Mouse (Mus musculus) cortical plate, adult 2 months (tissue): Measurements from ENCODE around the gene P4hb. TPM values are rescaled to one million over a fixed set of nuclear protein-coding genes. Genes with fewer than 3 reads are reported as not detected.

Experiments used
- H3K27ac ChIP-seq: fragments of 200-500 bp; 2 replicates; pipeline ENCODE4 v1.5.1; 2012; ENCODE audit warnings: low read length, control low read depth, inconsistent platforms; ENCODE audit not compliant: insufficient read depth
- H3K4me1 ChIP-seq: fragments of 200-500 bp; 2 replicates; pipeline ENCODE4 v1.6.1; 2011; ENCODE audit warnings: low read length; ENCODE audit not compliant: control insufficient read depth, insufficient read depth
- H3K4me3 ChIP-seq: fragments of 200-500 bp; 2 replicates; pipeline ENCODE4 v1.5.1; 2011; ENCODE audit warnings: mild to moderate bottlenecking, low read length, control low read depth; ENCODE audit not compliant: insufficient read depth
- CTCF ChIP-seq: fragments of 200-500 bp; IDR thresholded peaks from 2 replicates; pipeline ENCODE4 v1.5.1; 2011; ENCODE audit warnings: mild to moderate bottlenecking, control low read depth, low read length; ENCODE audit not compliant: insufficient read depth; ENCODE audit errors: extremely low read depth
- POLR2A ChIP-seq: fragments of 200-500 bp; IDR thresholded peaks from 2 replicates; pipeline ENCODE4 v1.6.1; 2011; ENCODE audit warnings: mild to moderate bottlenecking, low read length, control low read depth; ENCODE audit not compliant: insufficient read depth; ENCODE audit errors: extremely low read depth
- polyA plus RNA-seq: library from polyadenylated mRNA; depleted of rRNA; stranded (reverse); fragments of >200 nt; gene quantifications from 2 replicates; pipeline ENCODE4 v1.2.3, GENCODE M21; 2012; rRNA removed

The P4hb gene
- polyA plus RNA-seq = 88.9 and 91.2 TPM in 2 replicates

DNA sequence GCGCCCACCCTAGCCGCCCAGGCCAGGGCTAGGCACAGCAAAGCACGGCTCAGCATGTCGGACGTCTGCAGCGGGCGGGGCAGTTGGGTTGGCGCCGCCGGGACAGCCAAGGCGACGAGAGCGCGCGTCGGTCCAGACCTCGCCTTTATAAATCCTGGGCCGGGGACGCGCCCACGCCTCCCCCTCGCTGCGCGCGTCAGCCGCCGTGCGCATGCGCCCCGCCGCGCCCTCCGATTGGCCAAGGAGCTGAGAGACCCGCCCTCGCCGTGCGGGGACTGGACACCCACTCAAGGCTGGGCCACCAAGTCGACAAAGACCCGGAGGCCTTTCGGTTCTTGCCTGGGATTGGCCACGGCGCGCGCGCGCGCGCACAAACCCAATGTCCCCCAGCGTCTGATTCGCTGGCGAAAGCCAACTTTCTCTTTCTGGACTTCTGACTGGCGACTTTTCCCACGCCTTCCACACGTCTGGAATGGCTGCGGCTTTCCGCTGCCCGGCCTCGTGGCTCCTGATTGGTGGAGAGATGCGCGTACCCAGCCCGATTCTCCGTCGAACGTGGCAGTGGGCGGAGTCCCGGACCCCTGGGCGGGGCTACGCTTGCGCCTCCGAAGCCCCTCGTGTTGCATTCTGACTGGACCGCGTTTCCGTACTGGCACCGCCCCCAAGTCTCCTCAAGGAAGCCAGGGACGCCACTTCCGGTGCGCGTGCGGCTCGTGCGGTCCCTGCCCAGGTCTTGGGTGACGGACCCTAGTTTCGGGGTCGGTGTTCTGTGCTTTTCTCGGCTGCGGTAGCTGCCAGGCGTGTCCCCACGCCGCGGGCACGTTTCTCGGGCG, at the start of gene P4hb:
Gene P4hb, minus strand, starts transcription at position 502 of the 833 bp plus-strand sequence.
- Histone ChIP-seq H3K4me1 (peaks cover 6% of the 10 kb centered on the region; the same call in 1 of the 2 replicates), H3K4me3 (peak within 1 kb of the TSS; percentile 87), H3K27ac (peak within 1 kb of the TSS; percentile 68)
- TF ChIP-seq CTCF (no peak), POLR2A (peak; percentile 94)

DNA sequence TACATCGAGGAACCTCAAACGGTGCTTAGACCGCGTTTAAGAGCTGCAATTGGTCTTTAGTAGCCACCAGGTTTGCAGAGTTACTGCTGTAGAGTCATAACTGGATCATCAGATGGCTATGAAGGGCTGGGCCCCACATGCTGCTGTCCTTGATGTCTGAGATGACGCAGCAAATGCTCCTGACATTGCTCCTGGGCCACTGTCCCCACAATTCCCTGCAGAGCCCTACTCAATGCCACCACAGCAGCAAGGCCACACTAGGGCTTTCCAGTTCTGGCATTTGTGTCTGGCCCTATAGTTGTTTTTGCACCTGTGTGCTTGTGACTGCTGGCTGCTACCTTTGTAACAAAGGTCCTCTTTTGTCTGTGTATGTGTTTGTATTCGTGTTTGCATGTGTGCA, 49.8 kb upstream of the P4hb start:
- no peak overlapping the region for H3K4me3 ChIP-seq
- no peak overlapping the region for H3K27ac ChIP-seq
- TF ChIP-seq CTCF = no peak
- TF ChIP-seq POLR2A = no peak
- peaks cover 3% of the 10 kb centered on the region for H3K4me1 ChIP-seq

DNA sequence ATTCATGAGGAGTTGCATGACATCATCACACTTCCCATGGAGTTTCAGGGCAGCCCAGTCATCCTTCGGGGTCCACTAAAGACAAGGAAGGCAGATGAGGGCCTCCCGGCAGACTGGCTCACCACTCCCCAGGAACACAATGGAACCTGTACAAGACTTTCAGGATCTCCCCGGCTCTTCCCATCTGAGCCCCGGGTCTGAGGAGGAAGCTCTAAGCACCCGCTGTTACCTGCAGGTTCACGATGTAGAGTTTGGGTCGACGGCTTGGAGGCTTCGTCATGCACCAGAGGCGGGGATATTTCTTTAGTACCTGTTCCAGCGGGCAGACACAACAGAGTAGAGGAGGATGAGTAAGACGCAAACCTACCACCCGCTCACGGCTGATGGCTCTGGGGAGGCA, 47.1 kb upstream of the P4hb start:
- no peak overlapping the region for H3K4me3 ChIP-seq
- H3K4me1 ChIP-seq = peaks cover 6% of the 10 kb centered on the region
- TF ChIP-seq CTCF (no peak), POLR2A (no peak)
- H3K27ac ChIP-seq = no peak overlapping the region

DNA sequence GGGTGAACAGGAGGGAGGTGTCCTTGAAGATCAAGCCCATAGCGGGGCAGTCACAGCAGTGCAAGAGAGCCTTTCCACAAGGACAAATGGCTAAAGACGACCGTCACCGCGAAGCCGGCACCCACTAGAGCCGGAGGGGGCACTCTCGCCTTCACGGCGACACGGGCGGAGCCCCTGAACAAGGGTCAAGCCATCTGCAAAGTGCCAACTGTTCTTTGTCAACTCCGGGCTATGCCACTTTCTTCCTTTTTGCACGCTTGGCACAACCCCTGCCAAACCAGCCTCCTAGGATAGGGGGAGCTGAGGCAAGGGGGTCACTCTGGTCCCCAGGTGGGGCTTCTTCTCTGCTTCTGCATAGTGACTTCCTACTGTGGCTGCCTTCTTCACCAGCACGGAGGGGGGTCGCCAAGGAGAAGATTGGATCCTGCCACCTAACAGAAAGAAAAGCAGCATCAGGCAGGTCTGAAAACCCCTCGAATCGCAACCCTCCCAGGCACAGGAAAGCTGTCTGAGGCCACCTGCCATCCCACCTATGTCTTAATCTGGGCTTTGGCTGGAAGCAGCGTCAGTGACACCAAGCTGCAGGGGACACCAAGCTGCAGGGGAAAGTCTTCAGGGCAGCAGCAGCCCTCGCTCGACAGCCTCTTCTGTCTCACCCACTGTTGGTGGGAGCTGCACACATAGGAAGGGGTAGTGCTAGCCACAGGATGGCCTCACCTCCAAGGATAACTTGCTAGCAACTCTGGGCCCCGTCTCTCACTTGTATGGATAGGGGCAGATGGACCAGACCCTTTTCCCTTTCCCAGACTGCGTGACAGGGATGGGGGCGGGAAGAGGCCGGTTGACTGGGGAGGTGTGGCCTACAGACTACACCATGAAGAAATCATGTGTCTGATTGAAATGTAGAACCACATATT, 45.8 kb upstream of the P4hb start:
- H3K4me1 ChIP-seq = peaks cover 5% of the 10 kb centered on the region
- no peak overlapping the region for H3K27ac ChIP-seq
- no peak overlapping the region for H3K4me3 ChIP-seq
- no peak for TF ChIP-seq CTCF
- TF ChIP-seq POLR2A = no peak

DNA sequence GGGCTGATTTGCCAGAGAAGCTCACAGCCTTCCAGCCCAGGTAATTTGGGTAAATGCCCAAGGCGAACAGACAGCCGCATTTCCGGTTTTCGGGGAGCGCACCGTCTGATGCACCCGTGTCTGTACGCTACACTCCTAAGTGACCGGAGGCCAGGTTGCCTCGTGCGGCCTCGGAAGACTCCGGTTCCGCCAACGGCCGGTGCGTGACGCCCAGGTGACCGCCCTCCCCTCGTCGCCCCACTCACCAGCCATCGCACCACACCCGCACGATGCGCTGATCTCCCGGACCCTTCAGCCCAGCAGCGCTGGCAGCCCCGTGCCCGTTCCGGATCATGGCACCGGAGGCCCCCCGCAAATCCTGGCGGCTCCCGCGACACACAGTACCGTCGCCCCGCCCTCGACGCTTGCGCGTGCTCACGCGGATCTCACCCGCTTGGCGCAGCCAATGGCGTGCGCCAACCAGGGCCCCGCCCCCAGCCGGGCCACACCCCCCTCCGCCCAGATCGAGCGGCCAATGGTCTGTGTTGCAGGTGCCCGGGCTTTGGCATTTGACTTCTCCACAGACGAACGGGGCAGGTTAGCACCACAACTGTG, 44.6 kb upstream of the P4hb start, which contains the start of gene Pcyt2:
Gene Pcyt2, minus strand, starts transcription at position 418 of the 594 bp plus-strand sequence.
- peak within 1 kb of the TSS; percentile 92 for H3K27ac ChIP-seq
- peak; percentile 87 for TF ChIP-seq POLR2A
- TF ChIP-seq CTCF = no peak
- H3K4me3 ChIP-seq = peak within 1 kb of the TSS; percentile 96
- H3K4me1 ChIP-seq = peaks cover 5% of the 10 kb centered on the region

DNA sequence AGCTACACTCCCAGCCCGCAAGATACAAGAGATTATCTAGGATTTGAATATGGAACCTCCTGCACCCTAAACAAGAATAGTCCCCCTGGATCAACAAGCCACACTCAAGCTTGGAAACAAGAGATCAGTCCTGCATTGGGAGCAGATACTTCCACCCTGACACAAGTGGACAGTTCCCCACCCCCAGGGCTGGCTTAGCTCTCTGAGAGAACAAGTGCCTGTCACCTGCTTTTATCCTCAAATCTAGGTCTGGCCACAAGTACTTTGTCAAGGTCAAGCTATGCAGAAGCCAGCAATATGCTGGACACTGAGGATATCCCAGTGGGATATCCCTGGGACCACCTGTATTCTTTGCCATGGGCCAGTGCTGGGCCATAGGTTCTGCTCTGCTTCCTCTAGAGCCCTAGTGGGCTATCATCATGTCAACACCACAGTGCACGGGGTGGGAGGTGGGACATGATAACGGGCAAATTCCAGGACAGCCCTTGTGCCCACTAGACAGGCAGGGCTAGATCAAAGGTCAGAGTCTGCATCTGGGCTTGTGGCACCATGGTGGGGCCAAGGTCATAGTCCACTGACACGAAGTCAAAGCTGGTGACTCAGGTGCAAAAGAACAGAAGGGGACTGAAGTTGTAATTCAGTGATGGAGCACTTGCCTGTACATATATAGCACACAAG, 43.7 kb upstream of the P4hb start:
- no peak overlapping the region; the same call in none of the 2 replicates for H3K27ac ChIP-seq
- H3K4me3 ChIP-seq = peak overlapping the region; percentile 96
- H3K4me1 ChIP-seq = peaks cover 5% of the 10 kb centered on the region
- TF ChIP-seq POLR2A (no peak), CTCF (no peak)

DNA sequence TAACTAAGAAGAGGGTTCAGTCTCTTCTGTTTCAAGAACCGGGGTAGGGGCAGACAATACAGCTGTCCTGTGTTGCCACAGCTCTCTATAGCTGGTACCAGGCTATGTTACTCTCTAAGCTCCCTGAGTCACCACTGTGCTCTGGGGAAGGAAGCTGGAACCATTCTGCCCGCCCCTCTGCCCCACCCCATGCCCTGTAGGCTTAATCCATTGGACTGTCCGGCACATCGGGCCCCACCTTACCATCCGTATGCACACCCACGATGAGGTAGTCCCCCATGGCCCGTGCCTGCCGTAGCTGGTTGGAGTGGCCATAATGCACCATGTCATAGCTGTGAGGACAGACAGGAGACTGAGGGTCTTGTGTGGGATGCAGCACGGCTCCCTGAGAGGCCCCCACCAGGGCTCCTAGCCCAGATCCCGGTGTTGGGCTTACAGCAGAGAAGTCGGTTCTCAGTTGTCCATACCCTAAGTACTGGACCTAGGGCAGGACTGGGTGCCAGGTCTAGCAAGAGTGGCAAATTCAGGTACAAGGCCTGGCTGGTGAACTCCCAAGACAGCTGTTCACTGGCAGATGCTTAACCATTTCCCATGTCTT, 42.7 kb upstream of the P4hb start:
- no peak for TF ChIP-seq POLR2A
- no peak for TF ChIP-seq CTCF
- H3K4me3 ChIP-seq = 0 out of 2 replicates have a peak overlapping the region, but pooled peaks have one; percentile 8
- H3K4me1 ChIP-seq = peaks cover 5% of the 10 kb centered on the region
- H3K27ac ChIP-seq = peak overlapping the region; percentile 10; the same call in 1 of the 2 replicates

DNA sequence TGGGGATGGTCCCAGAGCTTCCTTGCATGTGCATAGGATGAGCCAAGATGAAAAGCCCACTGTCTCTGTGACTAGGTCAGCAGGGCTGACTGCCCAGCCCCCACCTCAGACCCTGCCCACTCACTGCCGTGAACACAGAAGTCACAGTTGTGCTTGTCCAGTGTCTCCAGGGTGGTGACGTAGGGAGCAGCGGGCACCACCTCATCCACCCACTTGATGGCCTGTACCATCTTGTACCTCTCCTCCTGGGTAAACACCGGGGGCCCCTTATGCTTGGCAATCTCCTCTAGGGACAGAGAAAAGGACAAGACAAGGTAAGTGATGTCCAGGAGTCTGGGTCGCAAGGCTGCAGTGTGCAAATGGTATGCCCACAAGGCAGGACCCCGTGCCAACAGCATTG, 42.1 kb upstream of the P4hb start:
- Histone ChIP-seq H3K27ac (no peak overlapping the region), H3K4me3 (no peak overlapping the region), H3K4me1 (peaks cover 5% of the 10 kb centered on the region)
- TF ChIP-seq POLR2A (peak; percentile 12; the same call in 1 of the 2 replicates), CTCF (no peak)
